Mouse (Mus musculus): ENCODE results near the gene Rab12. TPM values are rescaled to one million over a fixed set of nuclear protein-coding genes. Genes with fewer than 3 reads are reported as not detected.

Gene Rab12
- total and polyA plus RNA-seq, 2 experiments from 2014 or later: 94.5 to 132 TPM

GRCm38 (mm10) chr17:66498598-66498997 lies 20.9 kb downstream of the Rab12 start:
- no peak for ATAC-seq

GRCm38 (mm10) chr17:66496589-66496988 lies 22.9 kb downstream of the Rab12 start:
- Histone ChIP-seq H3K27me3 (ENCODE audit: insufficient read depth, low read length) (no peaks in the 10 kb centered on the region), H3K9me3 (ENCODE audit: low read length) (no peaks in the 10 kb centered on the region), H3K9ac (no peak overlapping the region), H3K4me3 (ENCODE audit: low read depth, low read length) (no peak overlapping the region), H3K36me3 (ENCODE audit: insufficient read depth) (peaks cover 60% of the 10 kb centered on the region), H3K4me2 (ENCODE audit: low read depth) (no peak overlapping the region), H3K4me1 (ENCODE audit: insufficient read depth) (no peaks in the 10 kb centered on the region), H3K27ac (ENCODE audit: low read depth, low read length) (no peak overlapping the region)
- DNase-seq: no peak
- ATAC-seq: no peak
- no peak for TF ChIP-seq CTCF (IDR thresholded peaks at IDR 0.05; ENCODE audit: low read depth)
- 97% methylated on average over 9 of the region's 9 CpGs for WGBS

More at GRCm38 (mm10) chr17:66498598-66498997, 20.9 kb downstream of the Rab12 start:
- H3K36me3 ChIP-seq (ENCODE audit: insufficient read depth): peaks cover 60% of the 10 kb centered on the region
- 89% methylated on average over 10 of the region's 14 CpGs for WGBS
- no peak overlapping the region for H3K4me2 ChIP-seq (ENCODE audit: low read depth)
- H3K9ac ChIP-seq: no peak overlapping the region
- no peak overlapping the region for H3K27ac ChIP-seq (ENCODE audit: low read depth, low read length)
- DNase-seq: no peak
- H3K4me1 ChIP-seq (ENCODE audit: insufficient read depth): no peaks in the 10 kb centered on the region
- no peaks in the 10 kb centered on the region for H3K27me3 ChIP-seq (ENCODE audit: insufficient read depth, low read length)
- no peak overlapping the region for H3K4me3 ChIP-seq (ENCODE audit: low read depth, low read length)
- H3K9me3 ChIP-seq (ENCODE audit: low read length): no peaks in the 10 kb centered on the region
- TF ChIP-seq CTCF (IDR thresholded peaks at IDR 0.05; ENCODE audit: low read depth): no peak

GRCm38 (mm10) chr17:66490022-66490601 lies 29.4 kb downstream of the Rab12 start:
- peak; percentile 68 for ATAC-seq
- H3K9ac ChIP-seq: no peak overlapping the region

DNA sequence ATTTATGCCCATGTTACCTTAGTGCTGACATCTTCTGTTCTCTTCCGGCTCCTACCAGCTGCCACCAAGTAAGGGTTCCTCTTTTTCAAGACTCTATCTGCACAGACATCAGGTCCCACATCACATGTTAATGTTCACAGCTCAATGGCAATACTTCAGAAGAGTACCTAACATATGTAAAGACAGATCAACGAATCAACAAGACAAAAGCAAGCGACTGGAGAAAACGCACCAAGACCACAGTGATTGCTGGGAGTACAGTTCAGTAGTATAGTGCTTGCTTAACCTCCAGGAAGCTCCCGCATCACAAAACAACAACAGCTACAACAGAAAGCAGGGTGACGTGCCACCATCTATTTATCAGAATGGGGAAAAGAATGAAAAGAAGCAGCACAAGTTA lies 33.0 kb downstream of the Rab12 start:
- no peak overlapping the region for H3K4me2 ChIP-seq (ENCODE audit: low read depth)
- ATAC-seq (no peak), DNase-seq (no peak)
- H3K27ac ChIP-seq (ENCODE audit: low read depth, low read length): no peak overlapping the region
- 84% methylated on average over 6 of the region's 6 CpGs for WGBS
- no peaks in the 10 kb centered on the region for H3K27me3 ChIP-seq (ENCODE audit: insufficient read depth, low read length)
- H3K4me1 ChIP-seq (ENCODE audit: insufficient read depth): no peaks in the 10 kb centered on the region
- no peaks in the 10 kb centered on the region for H3K9me3 ChIP-seq (ENCODE audit: low read length)
- H3K4me3 ChIP-seq (ENCODE audit: low read depth, low read length): no peak overlapping the region
- no peak for TF ChIP-seq CTCF (IDR thresholded peaks at IDR 0.05; ENCODE audit: low read depth)
- no peak overlapping the region for H3K9ac ChIP-seq
- no peaks in the 10 kb centered on the region for H3K36me3 ChIP-seq (ENCODE audit: insufficient read depth)

More at GRCm38 (mm10) chr17:66490022-66490601, 29.4 kb downstream of the Rab12 start:
- 42% methylated on average over 10 of the region's 10 CpGs for WGBS
- Histone ChIP-seq H3K27me3 (ENCODE audit: insufficient read depth, low read length) (no peaks in the 10 kb centered on the region), H3K4me3 (ENCODE audit: low read depth, low read length) (no peak overlapping the region), H3K36me3 (ENCODE audit: insufficient read depth) (peaks cover 13% of the 10 kb centered on the region), H3K4me2 (ENCODE audit: low read depth) (no peak overlapping the region), H3K4me1 (ENCODE audit: insufficient read depth) (no peaks in the 10 kb centered on the region), H3K27ac (ENCODE audit: low read depth, low read length) (no peak overlapping the region), H3K9me3 (ENCODE audit: low read length) (no peaks in the 10 kb centered on the region)
- peak; percentile 84 for DNase-seq
- peak; percentile 100 for TF ChIP-seq CTCF (IDR thresholded peaks at IDR 0.05; ENCODE audit: low read depth)

DNA sequence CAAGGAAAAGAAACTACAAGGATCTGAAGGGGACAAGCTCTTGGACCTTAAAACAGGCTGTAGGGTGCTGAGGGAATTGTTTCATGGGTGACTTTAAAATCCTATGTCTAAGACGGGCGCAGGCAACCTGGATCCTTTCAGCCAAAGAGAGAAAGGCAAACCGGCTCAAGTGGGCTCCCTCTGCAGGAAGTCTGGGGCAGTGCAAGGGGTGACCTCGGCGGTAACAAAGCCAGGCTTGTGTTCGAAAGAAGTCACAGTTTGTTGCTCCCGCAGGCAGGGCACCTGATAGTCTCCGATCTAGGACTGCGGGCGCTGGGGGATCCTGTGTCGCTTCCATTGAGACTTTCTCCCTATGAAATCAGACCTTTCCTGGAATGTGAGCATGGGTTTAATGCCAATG lies 33.8 kb downstream of the Rab12 start:
- Histone ChIP-seq H3K27ac (ENCODE audit: low read depth, low read length) (no peak overlapping the region), H3K36me3 (ENCODE audit: insufficient read depth) (no peaks in the 10 kb centered on the region), H3K9ac (no peak overlapping the region), H3K4me3 (ENCODE audit: low read depth, low read length) (no peak overlapping the region), H3K27me3 (ENCODE audit: insufficient read depth, low read length) (no peaks in the 10 kb centered on the region), H3K9me3 (ENCODE audit: low read length) (no peaks in the 10 kb centered on the region), H3K4me1 (ENCODE audit: insufficient read depth) (0 out of 2 replicates have a peak, but pooled peaks cover 2% of the 10 kb centered on the region), H3K4me2 (ENCODE audit: low read depth) (peak overlapping the region; percentile 10; the same call in 1 of the 2 replicates)
- whole genome bisulfite sequencing: 6% methylated on average over 11 of the region's 11 CpGs
- DNase-seq (peak; percentile 87), ATAC-seq (no peak)
- TF ChIP-seq CTCF (IDR thresholded peaks at IDR 0.05; ENCODE audit: low read depth): peak; percentile 91

DNA sequence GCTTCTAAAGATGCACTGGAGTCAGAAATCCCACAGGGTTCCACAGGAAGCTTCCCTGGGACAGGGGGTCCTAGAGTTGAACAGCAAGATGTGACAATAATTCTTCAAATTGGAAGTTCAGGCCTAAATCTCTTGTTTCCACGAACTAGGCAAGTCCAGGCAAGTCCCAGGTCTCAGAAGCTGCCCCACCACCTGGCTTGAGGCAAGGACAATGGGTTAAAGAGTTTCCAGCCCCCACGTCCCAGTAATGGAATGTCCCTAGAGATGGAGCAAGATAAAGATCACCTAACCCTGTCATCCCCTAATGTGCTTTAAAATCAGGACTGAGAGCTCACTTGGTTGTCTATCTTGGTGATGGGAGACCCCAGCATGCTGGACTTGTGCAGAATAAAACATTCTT lies 34.6 kb downstream of the Rab12 start:
- 71% methylated on average over 2 of the region's 2 CpGs for WGBS
- Histone ChIP-seq H3K9me3 (ENCODE audit: low read length) (no peaks in the 10 kb centered on the region), H3K4me2 (ENCODE audit: low read depth) (no peak overlapping the region), H3K27ac (ENCODE audit: low read depth, low read length) (no peak overlapping the region), H3K9ac (no peak overlapping the region), H3K27me3 (ENCODE audit: insufficient read depth, low read length) (no peaks in the 10 kb centered on the region), H3K4me3 (ENCODE audit: low read depth, low read length) (no peak overlapping the region), H3K36me3 (ENCODE audit: insufficient read depth) (no peaks in the 10 kb centered on the region), H3K4me1 (ENCODE audit: insufficient read depth) (peaks cover 8% of the 10 kb centered on the region; the same call in 1 of the 2 replicates)
- ATAC-seq: no peak
- DNase-seq: no peak
- TF ChIP-seq CTCF (IDR thresholded peaks at IDR 0.05; ENCODE audit: low read depth): no peak

- no peak for TF ChIP-seq CTCF (IDR thresholded peaks at IDR 0.05; ENCODE audit: low read depth)
- ATAC-seq: no peak
- H3K9me3 ChIP-seq (ENCODE audit: low read length): no peaks in the 10 kb centered on the region
- no peak overlapping the region for H3K9ac ChIP-seq
- 79% methylated on average over 9 of the region's 9 CpGs for WGBS
- no peaks in the 10 kb centered on the region for H3K27me3 ChIP-seq (ENCODE audit: insufficient read depth, low read length)
- no peak overlapping the region for H3K4me2 ChIP-seq (ENCODE audit: low read depth)
- H3K36me3 ChIP-seq (ENCODE audit: insufficient read depth): no peaks in the 10 kb centered on the region
- no peak for DNase-seq
- no peak overlapping the region for H3K27ac ChIP-seq (ENCODE audit: low read depth, low read length)
- no peak overlapping the region for H3K4me3 ChIP-seq (ENCODE audit: low read depth, low read length)
- peaks cover 8% of the 10 kb centered on the region; the same call in 1 of the 2 replicates for H3K4me1 ChIP-seq (ENCODE audit: insufficient read depth)
These were observed 35.7 kb downstream of the Rab12 start for GRCm38 (mm10) chr17:66483651-66484454.

Data from forebrain, postnatal 0 days (tissue).